8 mouse cellular contexts compared by ENCODE assay signal in the genomic region with DNA sequence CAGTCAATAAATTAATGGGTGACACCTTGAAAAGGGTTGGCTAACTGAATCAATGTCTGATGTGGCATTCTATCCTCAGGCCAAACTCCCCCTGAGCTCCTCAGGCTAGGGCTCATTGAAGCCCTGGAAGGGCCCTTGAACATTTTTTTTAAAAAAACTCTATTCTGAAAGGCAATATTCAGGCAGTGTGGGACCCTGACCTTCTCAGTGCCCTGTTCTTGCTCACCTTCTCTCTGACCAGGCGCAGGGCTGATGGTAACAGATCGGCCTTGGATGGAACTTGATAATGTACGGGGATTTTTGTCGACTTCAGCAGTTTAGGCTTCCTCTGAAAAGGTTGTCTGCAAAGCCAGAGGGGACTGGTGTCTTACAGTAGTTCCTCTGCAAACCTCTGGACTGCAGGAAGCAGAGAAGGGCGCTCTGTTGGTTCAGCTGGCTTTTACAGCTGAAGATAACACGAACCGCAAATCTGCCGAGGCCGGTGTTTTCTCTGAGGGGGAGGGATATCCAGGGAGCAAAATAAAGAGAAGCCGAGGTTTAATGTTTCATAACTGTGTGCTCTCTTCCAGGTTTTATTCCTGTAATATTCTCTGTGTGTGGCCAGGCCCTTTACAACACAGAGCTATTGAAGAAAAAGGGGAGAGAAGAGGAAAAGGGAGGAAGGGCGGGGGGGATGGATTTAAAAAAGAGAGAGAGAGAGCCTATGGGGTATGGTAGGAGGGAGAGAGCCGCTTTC.
DNase-seq lines count a peak whose midpoint lies in the region; ATAC-seq and TF ChIP-seq lines count a peak whose summit lies in the region.
"Had no signal": no experiment of that assay in that cellular context is flagged by ENCODE, and none has a peak within 500 bp of the region (broad histone marks: within the 10 kb centered on the region; RNA-seq: fewer than 3 reads in every experiment).

No protein-coding gene starts in this region.

- H3K4me1 ChIP-seq in liver, embryonic 12.5 days = no peaks in the 10 kb centered on the region
- H3K4me1 ChIP-seq in intestine, postnatal 0 days (replicated peaks; ENCODE audit: control insufficient read depth, insufficient read depth, low read length) = no peaks in the 10 kb centered on the region

- no peaks in the 10 kb centered on the region for H3K36me3 ChIP-seq in liver, embryonic 12.5 days
- no peaks in the 10 kb centered on the region for H3K36me3 ChIP-seq in intestine, postnatal 0 days (ENCODE audit: control insufficient read depth, insufficient read depth)

- WGBS in liver, embryonic 12.5 days (ENCODE audit: insufficient replicate concordance) = 24% methylated on average over 12 of the region's 12 CpGs
- WGBS in intestine, postnatal 0 days = 25% methylated on average over 12 of the region's 12 CpGs

- no peak for TF ChIP-seq CTCF in intestine, postnatal 0 days (IDR thresholded peaks at IDR 0.05; ENCODE audit: low read depth)

- DNase-seq in liver (peak; percentile 16), adipocyte (ENCODE audit: low spot score) (no peak)
- DNase-seq in brain, adult 2 months (ENCODE audit: low read depth, low spot score) = peak; percentile 31
- no peak for DNase-seq in lung, postnatal 36 days

- no peak overlapping the region for H3K4me3 ChIP-seq in liver, embryonic 12.5 days
- no peak overlapping the region for H3K4me3 ChIP-seq in intestine, postnatal 0 days (ENCODE audit: low read depth, low read length)

- no peak overlapping the region for H3K27ac ChIP-seq in liver, embryonic 12.5 days
- H3K27ac ChIP-seq in intestine, postnatal 0 days (ENCODE audit: low read depth, low read length) = no peak overlapping the region
- H3K27ac ChIP-seq: liver, embryonic 14.5 days had no signal

- no peak overlapping the region for H3K9ac ChIP-seq in liver, embryonic 12.5 days
- H3K9ac ChIP-seq in intestine, postnatal 0 days (ENCODE audit: low read depth, low read length) = no peak overlapping the region
- H3K9ac ChIP-seq: liver, embryonic 14.5 days had no signal

- no peaks in the 10 kb centered on the region for H3K9me3 ChIP-seq in liver, embryonic 12.5 days (replicated peaks)
- H3K9me3 ChIP-seq in intestine, postnatal 0 days (ENCODE audit: control insufficient read depth) = no peaks in the 10 kb centered on the region

- peaks cover 18% of the 10 kb centered on the region; the same call in 1 of the 2 replicates for H3K27me3 ChIP-seq in liver, embryonic 12.5 days (replicated peaks)
- H3K27me3 ChIP-seq in intestine, postnatal 0 days (replicated peaks; ENCODE audit: control insufficient read depth, insufficient read depth, low read length) = no peaks in the 10 kb centered on the region

- no peak overlapping the region for H3K4me2 ChIP-seq in liver, embryonic 12.5 days
- H3K4me2 ChIP-seq in intestine, postnatal 0 days (replicated peaks; ENCODE audit: low read depth) = peak overlapping the region; percentile 35

- ATAC-seq in liver, embryonic 12.5 days = no peak
- ATAC-seq in intestine, postnatal 0 days = peak; percentile 66
- 0 out of 2 replicates have a peak, but pooled peaks have one; percentile 36 for ATAC-seq in neutrophil, adult 5-6 weeks (ENCODE audit: extremely low read depth, insufficient number of reproducible peaks, low FRiP score, poor library complexity, severe bottlenecking)

Comparison
In these comparisons a context has a peak if more than half of its experiments do, and no peak if none do; other contexts are left out.
1. DNase-seq: peak in liver (single experiment) and brain, adult 2 months (single experiment); none in adipocyte (single experiment) and lung, postnatal 36 days (single experiment).